Mouse (Mus musculus) forebrain, postnatal 0 days (tissue): Measurements from ENCODE around the gene Adk. TPM values are rescaled to one million over a fixed set of nuclear protein-coding genes. Genes with fewer than 3 reads are reported as not detected.

Experiments
- ATAC-seq: fragments of 200-750 bp; cut with Nextera tagmentation; 2 replicates; pipeline ENCODE4 v1.8.0; 2017; ENCODE audit warnings: mild to moderate bottlenecking, moderate library complexity
- DNase-seq: peaks from one replicate; pipeline ENCODE4 v3.0.0-alpha.2; 2015
- H3K27ac ChIP-seq: fragments of 300-500 bp; sonication (generic); 2 replicates; pipeline ENCODE4 v1.5.1; 2014; ENCODE audit warnings: low read depth, mild to moderate bottlenecking, antibody characterized with exemption, low read length, moderate library complexity, mixed read lengths
- H3K27me3 ChIP-seq: fragments of 300-500 bp; sonication (generic); 2 replicates; pipeline ENCODE4 v1.6.1; 2014; ENCODE audit warnings: mild to moderate bottlenecking, low read length, mixed read lengths; ENCODE audit not compliant: insufficient read depth
- H3K36me3 ChIP-seq: fragments of 300-500 bp; sonication (generic); 2 replicates; pipeline ENCODE4 v1.6.1; 2014; ENCODE audit warnings: mild to moderate bottlenecking, moderate library complexity; ENCODE audit not compliant: insufficient read depth
- H3K4me1 ChIP-seq: fragments of 300-500 bp; sonication (generic); 2 replicates; pipeline ENCODE4 v1.6.1; 2014; ENCODE audit warnings: antibody characterized with exemption; ENCODE audit not compliant: insufficient read depth
- H3K4me2 ChIP-seq: fragments of 300-500 bp; sonication (generic); 2 replicates; pipeline ENCODE4 v1.6.1; 2014; ENCODE audit warnings: low read depth, mild to moderate bottlenecking, moderate library complexity
- H3K4me3 ChIP-seq: fragments of 300-500 bp; sonication (generic); 2 replicates; pipeline ENCODE4 v1.5.1; 2014; ENCODE audit warnings: low read depth, low read length, mixed read lengths
- H3K9ac ChIP-seq: fragments of 300-500 bp; sonication (generic); 2 replicates; pipeline ENCODE4 v1.6.1; 2014; ENCODE audit warnings: mild to moderate bottlenecking
- H3K9me3 ChIP-seq: fragments of 300-500 bp; sonication (generic); 2 replicates; pipeline ENCODE4 v1.6.1; 2016; ENCODE audit warnings: low read length
- CTCF ChIP-seq: sonication (generic); IDR thresholded peaks from 2 replicates; pipeline ENCODE4 v1.5.1; 2016; ENCODE audit warnings: antibody characterized with exemption, control low read depth, low read depth
- WGBS: fragments of 180-500 bp; shearing (Covaris S2); extraction: QIAGEN DNeasy Blood & Tissue Kit; methylation state at CpG from one replicate; pipeline ENCODE4 v1.1.7; 2014; 5-methylcytosine and 5-hydroxymethylcytosine counted together
- polyA plus RNA-seq: library from polyadenylated mRNA; unstranded; fragments of >200 nt; fragmentation: Nextera tagmentation; extraction: Ambion mirVana; gene quantifications from 2 replicates; pipeline ENCODE4 v1.2.1, GENCODE M21; 2015
- total RNA-seq: library from RNA; depleted of rRNA; stranded (reverse); fragments of >200 nt; gene quantifications from 2 replicates; pipeline ENCODE4 v1.2.3, GENCODE M21; 2014

The Adk gene
- total and polyA plus RNA-seq, 2 experiments from 2014 or later: 55.5 to 66.7 TPM

DNA sequence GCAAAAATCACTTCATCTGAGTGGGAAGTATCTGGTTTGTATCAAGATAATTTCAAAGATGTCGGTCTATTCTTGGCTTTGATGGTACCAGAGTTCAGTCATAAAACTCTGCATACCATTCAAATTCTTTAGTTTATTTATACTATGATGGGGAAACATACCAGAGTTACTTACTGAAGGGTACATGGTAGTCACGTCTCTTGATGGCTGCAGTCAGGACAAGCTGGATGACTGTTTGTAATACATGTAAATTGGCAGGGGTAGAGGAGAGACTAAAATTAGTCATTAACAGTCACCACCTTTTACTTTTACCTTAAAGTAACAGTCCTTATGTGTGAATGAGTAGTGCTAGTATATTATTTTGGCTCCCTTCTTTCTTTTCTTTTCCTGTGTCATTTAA, 125.4 kb downstream of the Adk start:
- no peak for DNase-seq
- Histone ChIP-seq H3K4me2 (no peak overlapping the region), H3K36me3 (no peaks in the 10 kb centered on the region)

DNA sequence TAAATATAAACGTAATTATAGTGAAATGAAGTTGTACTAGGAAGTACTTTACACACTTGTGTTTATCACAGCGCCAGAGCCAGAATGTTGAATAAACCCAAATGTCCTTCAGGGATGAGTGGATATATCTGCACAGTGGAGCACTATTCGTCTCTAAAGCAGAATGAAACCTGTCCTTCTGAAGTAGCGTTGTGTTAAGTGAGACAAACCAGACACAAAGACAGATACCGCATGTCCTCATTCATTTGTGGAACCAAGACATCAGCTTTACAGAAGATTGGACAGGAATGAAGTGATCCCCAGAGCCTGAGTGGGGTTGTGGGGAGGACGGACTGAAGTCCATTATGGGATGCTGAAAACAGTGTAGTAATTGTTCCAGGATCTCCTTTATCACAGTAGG, 126.0 kb downstream of the Adk start:
- TF ChIP-seq CTCF: no peak
- Histone ChIP-seq H3K4me2 (no peak overlapping the region), H3K9ac (no peak overlapping the region), H3K4me1 (no peaks in the 10 kb centered on the region), H3K4me3 (no peak overlapping the region), H3K27me3 (no peaks in the 10 kb centered on the region), H3K27ac (no peak overlapping the region), H3K9me3 (no peaks in the 10 kb centered on the region), H3K36me3 (no peaks in the 10 kb centered on the region)
- 82% methylated on average over 6 of the region's 6 CpGs for WGBS
- ATAC-seq (no peak), DNase-seq (no peak)

More for the DNA sequence above, 125.4 kb downstream of the Adk start:
- no peak overlapping the region for H3K27ac ChIP-seq
- no peak overlapping the region for H3K9ac ChIP-seq
- WGBS: 81% methylated on average over 2 of the region's 2 CpGs
- no peak overlapping the region for H3K4me3 ChIP-seq
- no peaks in the 10 kb centered on the region for H3K27me3 ChIP-seq
- ATAC-seq: no peak
- TF ChIP-seq CTCF: no peak
- H3K4me1 ChIP-seq: no peaks in the 10 kb centered on the region
- no peaks in the 10 kb centered on the region for H3K9me3 ChIP-seq

DNA sequence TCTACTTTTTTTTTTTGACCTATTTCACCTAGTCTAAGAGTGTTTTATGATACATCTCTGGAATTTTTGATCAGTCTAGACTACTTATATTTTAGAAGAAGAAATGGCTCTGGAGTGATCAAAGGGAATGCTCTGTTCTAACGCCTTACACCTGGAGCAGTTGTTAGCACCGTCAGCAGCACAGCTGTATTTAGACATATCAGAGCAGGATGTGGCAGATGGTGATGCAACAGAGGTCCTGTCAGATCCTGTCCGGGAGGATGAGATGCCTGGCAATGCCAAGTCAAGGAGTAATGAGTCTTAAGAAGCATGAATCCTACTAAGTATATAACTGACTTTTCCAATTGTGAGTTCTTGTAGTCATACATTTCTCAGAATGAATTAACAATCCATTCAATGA, 128.7 kb downstream of the Adk start:
- Histone ChIP-seq H3K36me3 (no peaks in the 10 kb centered on the region), H3K27me3 (no peaks in the 10 kb centered on the region), H3K4me3 (no peak overlapping the region), H3K4me2 (no peak overlapping the region), H3K4me1 (no peaks in the 10 kb centered on the region), H3K27ac (no peak overlapping the region), H3K9me3 (no peaks in the 10 kb centered on the region), H3K9ac (no peak overlapping the region)
- DNase-seq: no peak
- WGBS: 76% methylated on average over 3 of the region's 3 CpGs
- no peak for TF ChIP-seq CTCF
- ATAC-seq: no peak

DNA sequence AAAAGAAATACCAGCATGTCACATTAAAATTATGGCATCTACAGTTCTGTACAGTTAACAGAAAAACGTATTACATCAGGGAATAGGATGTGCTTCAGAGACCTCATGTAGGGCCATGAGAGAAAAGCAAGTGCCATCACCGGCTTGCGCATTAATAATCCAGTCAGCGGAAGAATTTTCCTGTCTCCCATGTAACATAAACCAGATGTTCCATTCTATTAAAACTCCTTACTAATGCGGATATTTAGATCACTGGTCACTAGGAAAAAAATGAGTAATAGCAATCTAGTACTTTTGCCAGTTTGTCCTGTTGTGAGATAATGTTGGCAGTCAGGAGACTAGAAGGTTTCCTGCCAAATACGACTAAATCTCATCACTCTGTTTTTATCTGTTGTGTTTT, 139.6 kb downstream of the Adk start:
- no peaks in the 10 kb centered on the region for H3K9me3 ChIP-seq
- DNase-seq (no peak), ATAC-seq (no peak)
- TF ChIP-seq CTCF: no peak
- H3K4me2 ChIP-seq: no peak overlapping the region
- 82% methylated on average over 6 of the region's 6 CpGs for WGBS
- no peak overlapping the region for H3K4me3 ChIP-seq
- H3K9ac ChIP-seq: no peak overlapping the region
- no peaks in the 10 kb centered on the region for H3K4me1 ChIP-seq
- no peaks in the 10 kb centered on the region for H3K27me3 ChIP-seq
- H3K27ac ChIP-seq: no peak overlapping the region
- H3K36me3 ChIP-seq: no peaks in the 10 kb centered on the region

DNA sequence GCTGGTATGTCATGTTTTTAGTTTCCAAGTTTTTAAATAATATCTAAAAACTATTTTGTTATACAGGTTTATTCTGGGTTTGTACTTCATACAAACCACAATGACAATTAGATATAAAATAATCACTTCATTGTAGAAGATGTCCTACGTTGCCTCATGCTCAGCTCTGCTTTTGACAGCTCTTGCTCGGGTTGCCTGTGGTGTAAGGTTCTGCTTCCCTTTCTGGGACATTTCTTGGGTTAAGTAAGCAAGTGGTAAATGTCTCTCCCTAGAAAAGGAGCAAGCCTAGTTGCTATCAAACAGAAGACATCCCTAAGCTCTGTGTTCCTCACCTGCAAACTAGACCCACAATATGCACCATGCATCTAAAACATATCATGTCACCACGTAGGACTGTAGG, 140.4 kb downstream of the Adk start:
- H3K27ac ChIP-seq: no peak overlapping the region
- H3K9ac ChIP-seq: no peak overlapping the region
- H3K27me3 ChIP-seq: no peaks in the 10 kb centered on the region
- DNase-seq (no peak), ATAC-seq (no peak)
- no peak overlapping the region for H3K4me3 ChIP-seq
- no peak overlapping the region for H3K4me2 ChIP-seq
- 97% methylated on average over 3 of the region's 3 CpGs for WGBS
- H3K4me1 ChIP-seq: no peaks in the 10 kb centered on the region
- H3K9me3 ChIP-seq: no peaks in the 10 kb centered on the region
- H3K36me3 ChIP-seq: no peaks in the 10 kb centered on the region
- TF ChIP-seq CTCF: no peak

DNA sequence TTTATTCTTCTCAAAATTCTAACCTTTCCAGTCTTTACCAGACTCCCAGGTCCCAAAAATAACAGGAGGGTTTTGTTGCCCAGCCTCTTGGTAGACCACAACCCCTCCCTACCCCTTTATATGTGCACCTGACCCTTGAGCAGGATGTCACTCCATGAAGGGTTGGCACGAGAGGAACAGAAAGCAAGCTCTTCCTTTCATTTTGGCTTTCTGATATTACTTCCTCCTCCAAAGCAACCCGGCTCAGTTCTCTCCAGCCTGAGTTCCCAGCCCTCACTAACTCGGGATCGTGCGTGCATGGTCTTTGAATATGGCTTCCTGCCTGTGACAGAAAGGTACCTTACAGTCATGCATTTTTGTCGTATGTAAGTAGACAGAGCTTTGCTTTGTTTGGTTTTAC, 142.0 kb downstream of the Adk start:
- Histone ChIP-seq H3K4me3 (no peak overlapping the region), H3K27ac (no peak overlapping the region), H3K9ac (no peak overlapping the region), H3K36me3 (no peaks in the 10 kb centered on the region), H3K27me3 (no peaks in the 10 kb centered on the region), H3K4me2 (no peak overlapping the region), H3K9me3 (no peaks in the 10 kb centered on the region), H3K4me1 (no peaks in the 10 kb centered on the region)
- WGBS: 48% methylated on average over 6 of the region's 6 CpGs
- DNase-seq: peak; percentile 10
- ATAC-seq: no peak
- TF ChIP-seq CTCF: no peak

DNA sequence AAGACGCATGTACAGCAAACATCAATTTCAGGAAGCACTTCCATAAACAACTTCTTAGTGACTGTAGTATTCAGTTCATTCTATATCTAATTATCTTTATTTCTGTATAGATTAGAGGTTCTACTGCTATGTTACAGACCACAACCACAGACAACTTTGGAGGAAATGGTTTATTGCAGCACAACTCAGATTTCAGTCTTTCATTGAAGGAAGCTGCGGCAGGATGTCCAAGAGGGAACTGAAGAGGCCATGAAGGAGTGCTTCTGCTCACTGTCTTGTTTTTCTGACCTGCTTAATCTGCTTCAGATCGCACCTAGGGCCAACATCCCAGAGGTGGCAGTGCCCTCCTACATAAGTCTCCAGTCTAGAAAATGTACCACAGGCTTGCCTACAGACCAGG, 148.5 kb downstream of the Adk start:
- no peak overlapping the region for H3K9ac ChIP-seq
- DNase-seq (no peak), ATAC-seq (no peak)
- H3K9me3 ChIP-seq: no peaks in the 10 kb centered on the region
- 92% methylated on average over 3 of the region's 3 CpGs for WGBS
- no peak overlapping the region for H3K4me2 ChIP-seq
- TF ChIP-seq CTCF: no peak
- H3K36me3 ChIP-seq: no peaks in the 10 kb centered on the region
- H3K4me3 ChIP-seq: no peak overlapping the region
- H3K27me3 ChIP-seq: no peaks in the 10 kb centered on the region
- H3K27ac ChIP-seq: no peak overlapping the region
- H3K4me1 ChIP-seq: no peaks in the 10 kb centered on the region

DNA sequence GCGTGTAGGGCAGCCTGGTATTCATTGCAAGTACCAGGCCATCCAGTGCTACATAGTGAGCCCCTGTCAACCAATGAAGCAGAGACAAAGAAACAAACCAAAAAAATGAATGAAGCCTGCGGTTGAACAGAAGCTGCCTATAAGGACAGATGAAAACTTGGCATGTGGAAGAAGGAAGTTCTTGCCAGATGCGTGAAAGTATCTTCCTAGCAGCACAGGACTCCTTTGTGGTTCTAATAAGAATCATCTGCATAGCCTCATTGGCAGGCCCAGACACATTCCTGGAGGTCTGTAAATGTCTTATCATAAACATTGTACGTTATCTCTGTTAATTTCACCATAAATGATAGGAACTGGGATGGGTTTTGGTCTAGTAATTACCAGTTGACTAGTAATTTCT, 154.1 kb downstream of the Adk start:
- no peak overlapping the region for H3K4me2 ChIP-seq
- no peaks in the 10 kb centered on the region for H3K36me3 ChIP-seq
- H3K4me1 ChIP-seq: no peaks in the 10 kb centered on the region
- no peak overlapping the region for H3K4me3 ChIP-seq
- H3K27ac ChIP-seq: no peak overlapping the region
- no peak for DNase-seq
- WGBS: 75% methylated on average over 4 of the region's 4 CpGs
- no peak overlapping the region for H3K9ac ChIP-seq
- TF ChIP-seq CTCF: no peak
- H3K27me3 ChIP-seq: no peaks in the 10 kb centered on the region
- H3K9me3 ChIP-seq: no peaks in the 10 kb centered on the region
- ATAC-seq: no peak
